Mouse (Mus musculus) frontal cortex, adult 2 months (tissue): ENCODE measurements around the gene Zfp358. TPM values are rescaled to one million over a fixed set of nuclear protein-coding genes. Genes with fewer than 3 reads are reported as not detected.

Source experiments
- DNase-seq, 2 experiments: peaks; one replicate each; pipeline ENCODE4 v3.0.0; 2022; ENCODE audit warnings: low spot score in 1 of 2; ENCODE audit errors: extremely low spot score in 1 of 2
- polyA plus RNA-seq: library from polyadenylated mRNA; depleted of rRNA; stranded (reverse); fragments of >200 nt; gene quantifications from 2 replicates; pipeline ENCODE4 v1.2.3, GENCODE M21; 2012; rRNA removed

Zfp358 gene
- polyA plus RNA-seq, result 48.5 and 50.2 TPM in 2 replicates

- peak in 1 of 2 experiments; percentile 59 for DNase-seq
Measured at GRCm38 (mm10) chr8:3492901-3493844, at the start of gene Zfp358. Gene Zfp358, plus strand, starts transcription at chr8:3493138.

DNA sequence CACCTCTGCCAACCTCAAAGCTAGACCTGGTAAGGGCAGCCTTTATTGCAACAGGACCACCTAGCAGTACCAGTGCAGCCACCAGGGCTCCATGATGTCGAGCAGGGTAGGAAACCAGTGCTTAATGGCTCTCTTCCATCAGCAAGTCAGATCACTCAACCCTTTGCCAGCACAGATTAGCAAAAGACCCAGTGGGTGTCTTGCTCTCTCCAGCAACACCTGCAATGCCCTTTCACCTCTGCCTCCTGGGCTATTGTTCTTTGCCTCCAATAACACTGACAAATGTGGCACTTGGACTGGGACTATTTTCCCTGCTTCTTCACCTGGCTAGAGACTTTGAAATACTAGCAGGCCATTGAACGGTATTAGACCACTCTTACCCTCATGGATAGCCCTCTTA lies 43.7 kb upstream of the Zfp358 start:
- no peak for DNase-seq

- peak in 1 of 2 experiments; percentile 47 for DNase-seq
Measured at GRCm38 (mm10) chr8:3450670-3451069, 42.3 kb upstream of the Zfp358 start.

DNA sequence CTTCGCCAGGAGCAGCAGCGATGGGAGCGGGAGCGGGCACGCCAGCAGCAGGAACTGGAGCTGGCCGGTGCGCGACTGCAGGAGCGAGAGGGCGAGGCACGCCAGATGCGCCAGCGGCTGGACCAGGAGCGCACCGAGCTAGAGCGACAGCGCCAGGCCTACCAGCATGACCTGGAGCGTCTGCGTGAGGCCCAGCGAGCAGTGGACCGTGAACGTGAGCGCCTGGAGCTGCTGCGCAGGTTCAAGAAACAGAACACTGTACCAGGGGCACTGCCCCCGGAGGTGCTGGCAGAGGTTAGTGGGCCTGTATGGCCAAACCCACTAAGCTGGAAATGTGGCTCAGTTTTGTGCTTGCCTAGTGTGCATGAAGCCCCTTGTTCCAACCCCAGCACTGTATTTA lies 40.9 kb upstream of the Zfp358 start:
- DNase-seq, result no peak

DNA sequence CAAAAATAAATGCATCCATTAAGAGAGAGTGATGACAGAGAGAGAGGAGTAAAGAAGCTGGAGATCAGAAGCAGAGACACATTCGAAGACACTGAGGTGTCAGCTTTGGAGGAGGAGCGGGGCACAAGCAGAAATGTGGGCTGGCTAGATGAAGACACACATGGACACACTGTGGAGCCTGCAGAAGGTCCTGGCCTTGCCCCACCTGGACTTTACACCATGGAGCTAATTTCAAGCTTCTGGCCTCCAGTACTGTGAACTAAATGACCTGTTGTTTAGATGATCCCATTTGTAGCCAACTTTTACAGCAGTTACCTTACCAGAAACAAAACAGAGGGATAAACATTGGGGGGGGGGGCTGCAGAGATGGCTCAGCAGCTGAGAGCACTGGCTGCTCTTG lies 29.7 kb upstream of the Zfp358 start:
- no peak for DNase-seq

- DNase-seq, result no peak
Measured at GRCm38 (mm10) chr8:3464309-3464708, 28.6 kb upstream of the Zfp358 start.

GRCm38 (mm10) chr8:3467006-3467885 lies 25.7 kb upstream of the Zfp358 start, which contains the start of gene Pex11g:
Gene Pex11g, minus strand, starts transcription at chr8:3467680.
- peak; percentile 66 to 87 for DNase-seq

DNA sequence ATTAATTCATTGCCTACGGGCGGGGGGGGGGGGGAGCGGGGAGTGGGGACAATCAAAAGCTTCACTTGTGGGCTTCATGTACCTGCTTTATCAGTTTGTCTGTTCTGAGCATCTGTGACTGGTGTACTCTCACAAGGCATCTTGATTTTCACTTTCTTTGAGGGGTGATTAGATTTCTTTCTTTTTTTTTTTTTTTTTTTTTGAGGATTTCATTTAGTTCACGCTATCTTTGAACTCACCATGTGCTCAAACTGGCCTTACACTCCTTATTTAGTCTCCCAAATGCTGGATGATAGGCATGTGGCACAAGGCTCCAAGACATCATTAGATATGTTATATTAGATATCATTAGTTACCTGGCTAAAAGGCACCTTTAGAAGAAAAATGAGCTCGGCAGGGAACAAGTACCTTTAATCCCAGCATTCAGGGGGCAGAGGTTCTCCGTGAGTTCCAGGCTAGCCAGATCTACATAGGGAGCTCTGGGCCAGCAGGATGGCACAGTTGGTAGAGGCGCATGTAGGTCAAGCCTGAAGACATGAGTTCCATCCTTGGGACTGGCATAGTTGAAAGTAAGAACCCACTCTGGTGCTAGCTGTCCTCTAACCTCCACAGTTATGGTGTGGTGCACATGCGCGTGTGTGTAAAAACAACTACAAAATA lies 24.9 kb upstream of the Zfp358 start:
- no peak for DNase-seq

DNA sequence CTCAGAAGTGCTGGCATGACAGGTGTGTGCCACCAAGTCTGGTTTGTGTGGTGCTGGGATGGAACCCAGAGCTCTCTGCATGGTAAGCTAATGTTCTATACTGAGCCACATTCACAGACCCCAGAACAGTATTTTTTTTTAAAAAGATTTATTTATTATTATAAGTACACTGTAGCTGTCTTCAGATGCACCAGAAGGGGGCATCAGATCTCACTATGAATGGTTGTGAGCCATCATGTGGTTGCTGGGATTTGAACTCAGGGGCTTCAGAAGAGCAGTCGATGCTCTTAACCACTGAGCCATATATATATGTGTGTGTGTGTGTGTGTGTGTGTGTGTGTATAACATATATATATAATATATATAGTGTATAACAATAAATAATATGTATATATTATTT lies 24.1 kb upstream of the Zfp358 start:
- no peak for DNase-seq

- no peak for DNase-seq
Measured at GRCm38 (mm10) chr8:3470562-3470961, 22.4 kb upstream of the Zfp358 start, which contains the start of gene Tex45. Gene Tex45, plus strand, starts transcription at chr8:3470862.

GRCm38 (mm10) chr8:3475715-3476429 lies 17.1 kb upstream of the Zfp358 start:
- no peak for DNase-seq

- DNase-seq, result no peak
Measured at GRCm38 (mm10) chr8:3480221-3480785, 12.6 kb upstream of the Zfp358 start.

DNA sequence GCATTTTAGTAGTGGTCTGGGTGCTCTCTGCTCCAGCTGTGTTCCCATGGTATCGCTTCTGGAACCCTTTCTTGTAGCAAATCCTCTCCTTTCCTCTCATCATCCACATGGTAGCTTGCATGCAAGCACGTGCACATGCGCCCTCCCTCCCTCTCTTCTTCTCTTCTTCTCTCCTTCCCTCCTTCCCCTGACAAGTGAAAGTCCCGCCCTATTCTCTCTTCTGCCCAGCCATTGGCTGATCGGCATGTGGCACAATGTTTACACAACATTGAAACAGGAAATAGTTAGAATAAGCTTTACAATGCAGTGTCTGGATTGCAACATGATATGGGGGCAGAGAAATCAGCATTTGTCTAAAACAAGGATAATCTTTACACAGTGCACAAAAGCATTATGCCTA lies 11.3 kb upstream of the Zfp358 start:
- DNase-seq, result no peak

- DNase-seq, result no peak
Measured at GRCm38 (mm10) chr8:3482240-3482740, 10.6 kb upstream of the Zfp358 start.

GRCm38 (mm10) chr8:3483546-3483945 lies 9.4 kb upstream of the Zfp358 start:
- DNase-seq, result no peak

DNA sequence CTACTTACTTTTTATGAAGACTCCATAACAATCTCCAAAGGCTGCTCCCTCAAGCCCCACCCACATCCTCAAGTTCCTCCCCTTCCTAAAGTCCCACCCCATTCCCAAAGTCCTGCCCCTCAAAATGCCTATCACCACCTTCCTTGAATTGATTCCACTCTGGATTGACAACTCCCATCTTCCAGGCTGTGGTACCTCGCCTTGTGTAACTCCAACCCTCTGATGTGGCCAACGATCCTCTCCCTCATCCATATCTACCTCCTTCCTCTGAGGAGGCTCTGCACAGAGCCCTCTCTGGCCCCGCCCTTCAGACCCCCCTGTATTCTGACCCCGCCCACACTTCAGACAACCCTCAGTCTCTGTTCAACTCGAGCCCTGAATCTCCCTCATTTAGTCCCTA lies 7.7 kb upstream of the Zfp358 start:
- DNase-seq, result no peak

GRCm38 (mm10) chr8:3493845-3494208 lies 889 bp downstream of the Zfp358 start:
- no peak for DNase-seq

DNA sequence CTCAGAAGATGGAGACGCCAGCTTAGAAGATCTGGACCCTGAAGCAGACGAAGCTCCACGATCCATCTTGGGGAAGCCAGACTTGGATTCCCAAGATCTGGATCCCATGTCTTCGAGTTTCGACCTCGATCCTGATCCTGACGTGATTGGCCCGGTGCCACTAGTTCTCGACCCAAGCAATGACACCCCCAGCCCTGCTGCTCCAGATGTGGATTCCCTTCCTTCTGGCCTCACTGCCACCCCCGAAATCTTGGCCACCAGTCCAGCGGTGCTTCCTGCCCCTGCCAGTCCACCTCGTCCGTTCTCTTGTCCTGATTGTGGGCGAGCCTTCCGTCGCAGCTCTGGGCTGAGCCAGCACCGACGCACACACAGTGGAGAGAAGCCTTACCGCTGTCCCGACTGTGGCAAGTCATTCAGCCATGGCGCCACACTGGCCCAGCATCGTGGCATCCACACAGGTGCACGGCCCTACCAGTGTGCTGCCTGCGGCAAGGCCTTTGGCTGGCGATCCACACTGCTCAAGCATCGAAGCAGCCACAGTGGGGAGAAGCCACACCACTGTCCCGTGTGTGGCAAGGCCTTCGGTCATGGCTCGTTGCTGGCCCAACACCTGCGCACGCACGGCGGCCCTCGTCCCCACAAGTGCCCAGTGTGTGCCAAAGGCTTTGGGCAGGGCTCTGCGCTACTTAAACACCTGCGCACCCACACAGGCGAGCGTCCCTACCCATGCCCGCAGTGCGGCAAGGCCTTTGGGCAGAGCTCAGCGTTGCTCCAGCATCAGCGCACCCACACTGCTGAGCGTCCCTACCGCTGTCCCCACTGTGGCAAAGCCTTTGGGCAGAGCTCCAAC lies 2.9 kb downstream of the Zfp358 start:
- no peak for DNase-seq

GRCm38 (mm10) chr8:3496428-3496748 lies 3.5 kb downstream of the Zfp358 start:
- no peak for DNase-seq
